Mouse (Mus musculus): ENCODE results near the gene Tns3.
A peak's percentile ranks its signal among the peaks of the same experiment; 100 is the strongest.

Gene Tns3

GRCm38 (mm10) chr11:8680650-8681049 is 16.3 kb upstream of the Tns3 start:
- DNase-seq (ENCODE audit: low spot score in 2 of 2), result no peak

GRCm38 (mm10) chr11:8679221-8679620 is 14.9 kb upstream of the Tns3 start:
- no peak for DNase-seq (ENCODE audit: low spot score in 2 of 2)

GRCm38 (mm10) chr11:8678260-8678995 is 14.1 kb upstream of the Tns3 start:
- DNase-seq (ENCODE audit: low spot score in 2 of 2), result no peak

- no peak for DNase-seq (ENCODE audit: low spot score in 2 of 2)
These were observed 11.6 kb upstream of the Tns3 start for GRCm38 (mm10) chr11:8675701-8676474.

- DNase-seq (ENCODE audit: low spot score in 2 of 2), result no peak
These were observed 10.3 kb upstream of the Tns3 start for GRCm38 (mm10) chr11:8674549-8675149.

GRCm38 (mm10) chr11:8671698-8672097 is 7.4 kb upstream of the Tns3 start:
- DNase-seq (ENCODE audit: low spot score in 2 of 2), result no peak

- no peak for DNase-seq (ENCODE audit: low spot score in 2 of 2)
These were observed 4.8 kb upstream of the Tns3 start for GRCm38 (mm10) chr11:8669138-8669537.

GRCm38 (mm10) chr11:8664797-8665196 is 462 bp upstream of the Tns3 start:
- DNase-seq (ENCODE audit: low spot score in 2 of 2), result no peak

GRCm38 (mm10) chr11:8663444-8664392 is 617 bp downstream of the Tns3 start:
- DNase-seq (ENCODE audit: low spot score in 2 of 2), result peak; percentile 39 to 80

- no peak for DNase-seq (ENCODE audit: low spot score in 2 of 2)
These were observed 1.5 kb downstream of the Tns3 start for GRCm38 (mm10) chr11:8662706-8663429.

- no peak for DNase-seq (ENCODE audit: low spot score in 2 of 2)
These were observed 3.4 kb downstream of the Tns3 start for GRCm38 (mm10) chr11:8660951-8661350.

GRCm38 (mm10) chr11:8659851-8660250 is 4.5 kb downstream of the Tns3 start:
- DNase-seq (ENCODE audit: low spot score in 2 of 2), result no peak

GRCm38 (mm10) chr11:8659061-8659460 is 5.3 kb downstream of the Tns3 start:
- DNase-seq (ENCODE audit: low spot score in 2 of 2), result no peak

- DNase-seq (ENCODE audit: low spot score in 2 of 2), result no peak
These were observed 6.8 kb downstream of the Tns3 start for GRCm38 (mm10) chr11:8657493-8657892.

- no peak for DNase-seq (ENCODE audit: low spot score in 2 of 2)
These were observed 7.6 kb downstream of the Tns3 start for GRCm38 (mm10) chr11:8656448-8657393.

GRCm38 (mm10) chr11:8653800-8654295 is 10.5 kb downstream of the Tns3 start:
- DNase-seq (ENCODE audit: low spot score in 2 of 2), result no peak

- no peak for DNase-seq (ENCODE audit: low spot score in 2 of 2)
These were observed 11.3 kb downstream of the Tns3 start for GRCm38 (mm10) chr11:8652792-8653645.

- DNase-seq (ENCODE audit: low spot score in 2 of 2), result no peak
These were observed 12.1 kb downstream of the Tns3 start for GRCm38 (mm10) chr11:8652116-8652714.
